Mouse (Mus musculus) intestine, embryonic 16.5 days (tissue): ENCODE measurements around the gene Gnpat. TPM values are rescaled to one million over a fixed set of nuclear protein-coding genes. Genes with fewer than 3 reads are reported as not detected.

Experiments used
- ATAC-seq: fragments of 200-750 bp; cut with Nextera tagmentation; 2 replicates; pipeline ENCODE4 v1.8.0; 2017; ENCODE audit warnings: moderate TSS enrichment, moderate library complexity
- H3K27ac ChIP-seq: fragments of 300-500 bp; sonication (generic); 2 replicates; pipeline ENCODE4 v1.5.1; 2014; ENCODE audit warnings: mild to moderate bottlenecking, low read length
- H3K27me3 ChIP-seq: fragments of 300-500 bp; sonication (generic); replicated peaks from 2 replicates; pipeline ENCODE4 v1.6.1; 2014; ENCODE audit warnings: low read length, control low read depth, mixed read lengths; ENCODE audit not compliant: control insufficient read depth, insufficient read depth
- H3K36me3 ChIP-seq: fragments of 300-500 bp; sonication (generic); 2 replicates; pipeline ENCODE4 v1.6.1; 2014; ENCODE audit warnings: low read length, control low read depth; ENCODE audit not compliant: control insufficient read depth, insufficient read depth
- H3K4me1 ChIP-seq: fragments of 300-500 bp; sonication (generic); 2 replicates; pipeline ENCODE4 v1.6.1; 2014; ENCODE audit warnings: low read length, control low read depth, mixed read lengths; ENCODE audit not compliant: control insufficient read depth, insufficient read depth
- H3K4me2 ChIP-seq: fragments of 300-500 bp; sonication (generic); 2 replicates; pipeline ENCODE4 v1.6.1; 2014; ENCODE audit warnings: low read depth, low read length, control low read depth
- H3K4me3 ChIP-seq: fragments of 300-500 bp; sonication (generic); 2 replicates; pipeline ENCODE4 v1.5.1; 2014; ENCODE audit warnings: mild to moderate bottlenecking, low read length
- H3K9ac ChIP-seq: fragments of 300-500 bp; sonication (generic); 2 replicates; pipeline ENCODE4 v1.6.1; 2014; ENCODE audit warnings: low read depth, low read length
- H3K9me3 ChIP-seq: fragments of 300-500 bp; sonication (generic); 2 replicates; pipeline ENCODE4 v1.6.1; 2016; ENCODE audit warnings: low read length, control low read depth; ENCODE audit not compliant: control insufficient read depth
- WGBS: fragments of 180-500 bp; shearing (Covaris S2); extraction: QIAGEN DNeasy Blood & Tissue Kit; methylation state at CpG from one replicate; pipeline ENCODE4 v1.1.7; 2014; 5-methylcytosine and 5-hydroxymethylcytosine counted together
- polyA plus RNA-seq: library from polyadenylated mRNA; unstranded; fragments of >200 nt; fragmentation: Nextera tagmentation; extraction: Ambion mirVana; gene quantifications from 2 replicates; pipeline ENCODE4 v1.2.1, GENCODE M21; 2015

Gene Gnpat
- polyA plus RNA-seq, 1 experiment from 2014 or later: 83.6 TPM

- Histone ChIP-seq H3K9me3 (no peaks in the 10 kb centered on the region), H3K4me2 (no peak overlapping the region), H3K9ac (no peak overlapping the region), H3K27ac (no peak overlapping the region), H3K4me3 (no peak overlapping the region), H3K4me1 (peaks cover 34% of the 10 kb centered on the region), H3K36me3 (no peaks in the 10 kb centered on the region), H3K27me3 (no peaks in the 10 kb centered on the region)
- no peak for ATAC-seq
- 87% methylated on average over 15 of the region's 15 CpGs for WGBS
Measured at GRCm38 (mm10) chr8:124923971-124924652, 61.3 kb downstream of the Gnpat start.

GRCm38 (mm10) chr8:124925544-124926266 lies 62.9 kb downstream of the Gnpat start:
- WGBS: 53% methylated on average over 14 of the region's 14 CpGs
- Histone ChIP-seq H3K4me3 (no peak overlapping the region), H3K27ac (peak overlapping the region; percentile 68), H3K36me3 (no peaks in the 10 kb centered on the region), H3K4me2 (no peak overlapping the region), H3K4me1 (peaks cover 34% of the 10 kb centered on the region), H3K9ac (no peak overlapping the region), H3K27me3 (no peaks in the 10 kb centered on the region), H3K9me3 (no peaks in the 10 kb centered on the region)
- no peak for ATAC-seq

- H3K4me2 ChIP-seq: no peak overlapping the region
- H3K4me1 ChIP-seq: peaks cover 30% of the 10 kb centered on the region
- no peak overlapping the region for H3K9ac ChIP-seq
- no peaks in the 10 kb centered on the region for H3K36me3 ChIP-seq
- H3K27ac ChIP-seq: peak overlapping the region; percentile 79
- peak; percentile 53 for ATAC-seq
- no peaks in the 10 kb centered on the region for H3K9me3 ChIP-seq
- no peaks in the 10 kb centered on the region for H3K27me3 ChIP-seq
- H3K4me3 ChIP-seq: no peak overlapping the region
- 36% methylated on average over 10 of the region's 10 CpGs for WGBS
Measured at GRCm38 (mm10) chr8:124926351-124926771, 63.5 kb downstream of the Gnpat start.

GRCm38 (mm10) chr8:124929006-124929405 lies 66.2 kb downstream of the Gnpat start:
- Histone ChIP-seq H3K4me2 (no peak overlapping the region), H3K9me3 (no peaks in the 10 kb centered on the region), H3K4me3 (no peak overlapping the region), H3K27ac (no peak overlapping the region), H3K27me3 (no peaks in the 10 kb centered on the region), H3K4me1 (peaks cover 10% of the 10 kb centered on the region), H3K9ac (no peak overlapping the region), H3K36me3 (no peaks in the 10 kb centered on the region)
- 84% methylated on average over 11 of the region's 11 CpGs for WGBS
- ATAC-seq: no peak

GRCm38 (mm10) chr8:124930086-124930485 lies 67.3 kb downstream of the Gnpat start:
- H3K9me3 ChIP-seq: no peaks in the 10 kb centered on the region
- no peak overlapping the region for H3K4me3 ChIP-seq
- H3K27me3 ChIP-seq: no peaks in the 10 kb centered on the region
- H3K36me3 ChIP-seq: no peaks in the 10 kb centered on the region
- H3K9ac ChIP-seq: no peak overlapping the region
- H3K4me1 ChIP-seq: peaks cover 10% of the 10 kb centered on the region
- no peak for ATAC-seq
- no peak overlapping the region for H3K27ac ChIP-seq
- WGBS: 86% methylated on average over 13 of the region's 13 CpGs
- no peak overlapping the region for H3K4me2 ChIP-seq

- 91% methylated on average over 4 of the region's 4 CpGs for WGBS
- Histone ChIP-seq H3K9me3 (no peaks in the 10 kb centered on the region), H3K27me3 (no peaks in the 10 kb centered on the region), H3K9ac (no peak overlapping the region), H3K4me1 (peaks cover 10% of the 10 kb centered on the region), H3K27ac (no peak overlapping the region), H3K4me2 (no peak overlapping the region), H3K4me3 (no peak overlapping the region), H3K36me3 (no peaks in the 10 kb centered on the region)
- ATAC-seq: no peak
Measured at GRCm38 (mm10) chr8:124930649-124931048, 67.8 kb downstream of the Gnpat start.

GRCm38 (mm10) chr8:124932435-124932834 lies 69.6 kb downstream of the Gnpat start:
- Histone ChIP-seq H3K4me1 (no peaks in the 10 kb centered on the region; the same call in 1 of the 2 replicates), H3K36me3 (peaks cover under 1% of the 10 kb centered on the region; the same call in 1 of the 2 replicates), H3K9ac (no peak overlapping the region), H3K4me3 (no peak overlapping the region), H3K27me3 (no peaks in the 10 kb centered on the region), H3K27ac (no peak overlapping the region), H3K9me3 (no peaks in the 10 kb centered on the region), H3K4me2 (no peak overlapping the region)
- ATAC-seq: no peak
- 76% methylated on average over 3 of the region's 3 CpGs for WGBS

- WGBS: 84% methylated on average over 5 of the region's 5 CpGs
- Histone ChIP-seq H3K4me1 (no peaks in the 10 kb centered on the region), H3K9ac (no peak overlapping the region), H3K27me3 (no peaks in the 10 kb centered on the region), H3K9me3 (no peaks in the 10 kb centered on the region), H3K4me3 (no peak overlapping the region), H3K36me3 (peaks cover 9% of the 10 kb centered on the region; the same call in 1 of the 2 replicates), H3K27ac (no peak overlapping the region), H3K4me2 (no peak overlapping the region)
- no peak for ATAC-seq
Measured at GRCm38 (mm10) chr8:124935116-124935515, 72.3 kb downstream of the Gnpat start.

GRCm38 (mm10) chr8:124936699-124937098 lies 73.9 kb downstream of the Gnpat start:
- H3K9me3 ChIP-seq: no peaks in the 10 kb centered on the region
- H3K36me3 ChIP-seq: peaks cover 12% of the 10 kb centered on the region; the same call in 1 of the 2 replicates
- no peak overlapping the region for H3K4me2 ChIP-seq
- no peak overlapping the region for H3K4me3 ChIP-seq
- no peaks in the 10 kb centered on the region for H3K4me1 ChIP-seq
- H3K27ac ChIP-seq: no peak overlapping the region
- 94% methylated on average over 10 of the region's 10 CpGs for WGBS
- ATAC-seq: no peak
- no peaks in the 10 kb centered on the region for H3K27me3 ChIP-seq
- no peak overlapping the region for H3K9ac ChIP-seq
